Mouse (Mus musculus): ENCODE measurements around the gene Tnfsfm13. TPM values are rescaled to one million over a fixed set of nuclear protein-coding genes. Genes with fewer than 3 reads are reported as not detected.
"Not testable (repeated sequence)": the region's sequence is repeated elsewhere in the genome, so short reads cannot be mapped to it uniquely, and the experiment has no call there.

Gene Tnfsfm13
- total RNA-seq, 2 experiments from 2014 or later: 11.6 to 12.2 TPM

- ATAC-seq (ENCODE audit: poor library complexity, severe bottlenecking): no peak
Measured at GRCm38 (mm10) chr11:69706775-69707479, 11.0 kb upstream of the Tnfsfm13 start.

- no peak for ATAC-seq (ENCODE audit: poor library complexity, severe bottlenecking)
Measured at GRCm38 (mm10) chr11:69704613-69705010, 8.7 kb upstream of the Tnfsfm13 start.

DNA sequence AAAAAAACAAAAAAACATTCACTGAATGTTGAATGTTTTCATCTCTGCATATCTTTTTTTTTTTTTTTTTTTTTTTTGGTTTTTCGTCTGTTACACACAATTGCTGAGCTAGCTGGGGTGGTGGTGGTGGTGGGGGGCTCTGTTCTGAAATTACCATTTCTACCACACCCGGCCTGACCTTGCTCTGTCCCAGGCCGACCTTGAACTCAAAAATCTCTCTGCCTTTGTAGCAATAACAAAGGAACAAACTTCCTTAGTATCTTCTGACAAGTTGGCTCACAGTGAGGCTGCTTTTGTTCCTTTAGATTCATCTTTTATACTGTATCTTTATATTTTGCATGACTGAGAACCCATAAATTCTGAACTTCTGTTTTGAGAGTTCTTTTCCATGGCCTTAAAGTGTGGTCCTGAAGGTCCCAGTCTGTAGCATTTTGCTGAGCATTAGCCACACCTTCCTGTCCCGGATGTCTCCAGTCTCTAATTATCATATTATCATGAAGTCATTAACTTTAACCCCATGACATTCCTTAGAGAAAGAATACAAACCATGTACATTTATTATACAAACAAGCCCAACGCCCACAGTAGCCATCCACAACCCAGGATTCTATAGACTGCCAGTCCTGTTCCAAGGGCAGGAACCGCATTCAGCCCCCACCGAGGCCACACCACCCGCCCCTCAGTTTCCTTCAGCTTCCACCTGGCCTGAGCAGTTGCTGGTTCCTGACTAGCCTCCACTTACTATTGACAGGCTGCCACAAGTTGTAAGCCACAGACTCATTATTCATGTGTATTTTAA is 8.1 kb upstream of the Tnfsfm13 start:
- ATAC-seq (ENCODE audit: poor library complexity, severe bottlenecking): no peak

DNA sequence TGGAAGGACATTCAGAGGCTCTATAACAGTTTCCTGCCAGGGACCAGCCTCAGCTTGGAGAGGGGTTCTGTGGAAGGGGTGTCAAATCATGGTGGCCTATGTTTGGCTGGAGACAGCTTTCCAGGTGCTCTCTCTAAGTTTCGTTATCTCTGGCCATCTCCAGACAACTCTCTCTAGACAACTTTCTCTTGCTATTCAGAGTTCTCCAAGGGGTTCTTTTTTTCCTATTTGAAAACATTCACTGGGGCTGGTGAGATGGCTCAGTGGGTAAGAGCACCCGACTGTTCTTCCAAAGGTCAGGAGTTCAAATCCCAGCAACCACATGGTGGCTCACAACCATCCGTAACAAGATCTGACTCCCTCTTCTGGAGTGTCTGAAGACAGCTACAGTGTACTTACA is 7.5 kb upstream of the Tnfsfm13 start:
- not testable (repeated sequence) for ATAC-seq (ENCODE audit: poor library complexity, severe bottlenecking)

DNA sequence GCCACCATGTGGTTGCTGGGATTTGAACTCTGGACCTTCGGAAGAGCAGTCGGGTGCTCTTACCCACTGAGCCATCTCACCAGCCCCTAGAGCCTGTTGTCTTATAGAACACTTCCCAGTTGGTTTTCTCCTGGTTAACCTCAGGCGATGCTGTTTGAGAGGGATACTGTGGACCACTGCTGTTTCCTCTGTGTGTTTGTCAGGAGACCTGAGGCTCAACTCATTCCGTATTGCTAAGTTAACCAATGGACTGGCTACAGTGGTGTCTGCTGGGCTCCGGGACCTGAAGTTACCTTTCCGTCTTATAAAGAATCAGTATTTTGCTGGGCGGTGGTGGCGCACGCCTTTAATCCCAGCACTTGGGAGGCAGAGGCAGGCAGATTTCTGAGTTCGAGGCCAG is 7.0 kb upstream of the Tnfsfm13 start:
- not testable (repeated sequence) for ATAC-seq (ENCODE audit: poor library complexity, severe bottlenecking)

DNA sequence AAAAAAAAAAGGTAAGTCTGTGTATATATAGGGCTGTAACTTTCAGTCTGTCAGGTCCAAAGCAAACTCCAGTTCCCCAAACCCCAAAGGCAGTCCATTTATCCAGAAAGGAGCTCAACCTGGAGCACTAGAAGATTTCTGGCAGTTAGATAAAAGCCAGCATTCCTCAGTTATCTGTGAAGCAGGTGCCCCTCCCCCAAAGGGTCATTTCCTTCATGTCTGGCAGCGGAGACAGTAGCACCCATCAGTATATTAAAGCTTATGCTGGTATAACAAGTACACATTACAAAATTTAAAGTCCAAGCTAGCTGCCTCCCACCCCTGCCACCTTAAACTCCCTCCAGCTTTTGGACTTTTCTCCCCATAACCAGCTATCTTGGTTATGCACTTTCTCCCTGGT is 3.7 kb upstream of the Tnfsfm13 start:
- ATAC-seq (ENCODE audit: poor library complexity, severe bottlenecking): no peak

- no peak for ATAC-seq (ENCODE audit: poor library complexity, severe bottlenecking)
Measured at GRCm38 (mm10) chr11:69698574-69698973, 2.7 kb upstream of the Tnfsfm13 start.

GRCm38 (mm10) chr11:69697396-69697795 is 1.5 kb upstream of the Tnfsfm13 start:
- ATAC-seq (ENCODE audit: poor library complexity, severe bottlenecking): no peak

GRCm38 (mm10) chr11:69695046-69695360 is 895 bp downstream of the Tnfsfm13 start:
- no peak for ATAC-seq (ENCODE audit: poor library complexity, severe bottlenecking)

GRCm38 (mm10) chr11:69693421-69693965 is 2.4 kb downstream of the Tnfsfm13 start:
- ATAC-seq (ENCODE audit: poor library complexity, severe bottlenecking): no peak

DNA sequence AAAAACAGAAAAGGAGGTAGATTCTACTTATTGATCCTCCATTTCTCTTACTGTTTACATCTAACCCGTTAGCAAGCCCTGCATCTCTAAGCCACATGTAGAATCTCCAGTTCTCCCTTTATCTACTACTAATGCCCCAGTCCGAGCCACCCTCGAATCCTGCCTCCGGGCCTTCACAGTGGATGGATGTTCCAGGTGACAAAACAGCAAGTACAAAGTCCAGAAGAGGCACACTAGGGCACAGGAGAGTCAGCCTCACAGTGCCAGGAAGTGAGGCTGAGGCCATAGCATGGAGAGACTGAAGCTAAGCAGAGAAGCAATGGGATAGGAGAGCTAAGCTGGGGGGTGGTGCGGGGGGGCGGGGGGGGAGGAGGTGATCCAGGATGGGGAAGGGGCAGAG is 3.0 kb downstream of the Tnfsfm13 start:
- no peak for ATAC-seq (ENCODE audit: poor library complexity, severe bottlenecking)

- peak; percentile 73 for ATAC-seq (ENCODE audit: poor library complexity, severe bottlenecking)
Measured at GRCm38 (mm10) chr11:69692196-69692811, 3.6 kb downstream of the Tnfsfm13 start.

GRCm38 (mm10) chr11:69689891-69690290 is 6.0 kb downstream of the Tnfsfm13 start:
- ATAC-seq (ENCODE audit: poor library complexity, severe bottlenecking): no peak

GRCm38 (mm10) chr11:69687061-69687460 is 8.8 kb downstream of the Tnfsfm13 start:
- ATAC-seq (ENCODE audit: poor library complexity, severe bottlenecking): no peak

DNA sequence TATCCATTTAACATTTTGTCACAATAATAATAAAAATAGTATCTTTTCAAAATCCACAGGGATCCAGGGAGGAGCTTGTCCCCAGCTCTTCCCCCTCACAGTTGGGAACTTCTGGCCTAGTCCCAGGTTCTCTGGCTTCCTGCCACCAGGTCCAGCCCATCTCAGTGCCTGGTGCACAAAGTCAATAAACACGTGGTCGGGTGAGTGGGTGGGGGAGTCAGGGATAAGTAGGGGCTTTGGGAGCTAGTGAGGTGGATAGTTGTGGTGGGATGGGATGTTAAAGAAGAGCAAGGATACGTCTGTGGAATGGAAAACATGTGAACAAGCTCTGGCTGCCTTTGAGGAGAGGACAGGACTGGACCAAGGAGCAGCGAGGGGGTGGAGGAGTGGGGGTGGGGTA is 9.5 kb downstream of the Tnfsfm13 start:
- no peak for ATAC-seq (ENCODE audit: poor library complexity, severe bottlenecking)

DNA sequence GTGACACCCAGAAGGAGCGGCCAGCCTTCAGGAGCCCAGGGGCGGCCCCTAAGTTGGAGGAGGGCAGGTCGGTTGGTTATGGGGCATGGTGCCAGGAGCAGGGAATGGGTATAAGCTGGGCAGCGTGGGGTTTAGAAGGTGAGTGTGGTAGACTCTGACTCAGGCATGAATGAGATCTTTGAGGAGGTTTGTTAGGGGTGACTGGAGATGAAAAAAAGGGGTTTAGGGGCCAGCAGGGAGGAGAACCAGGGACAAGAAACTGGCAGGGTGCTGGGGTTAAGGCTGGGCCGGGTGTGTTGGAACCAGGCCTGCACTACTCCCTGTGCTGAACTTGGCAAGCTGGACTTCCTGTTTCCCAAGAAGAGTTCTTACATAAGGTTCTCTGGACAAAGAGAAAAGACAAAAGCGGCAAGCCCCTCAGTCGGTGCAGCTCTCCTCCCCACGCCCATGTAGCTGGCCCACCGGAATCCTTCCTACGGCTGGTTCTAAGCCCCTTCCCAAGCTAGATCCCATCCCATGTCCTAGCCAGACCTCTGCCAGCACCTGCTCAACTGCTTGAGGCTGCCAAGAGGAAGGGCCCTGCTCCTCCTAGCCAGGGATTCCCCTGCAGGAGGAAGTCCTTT is 10.3 kb downstream of the Tnfsfm13 start, which contains the start of gene Tnfsf13:
TSS of gene Tnfsf13 (minus strand) at position 259 of the 623 bp plus-strand sequence.
- ATAC-seq (ENCODE audit: poor library complexity, severe bottlenecking): peak; percentile 22; the same call in 1 of the 2 replicates

DNA sequence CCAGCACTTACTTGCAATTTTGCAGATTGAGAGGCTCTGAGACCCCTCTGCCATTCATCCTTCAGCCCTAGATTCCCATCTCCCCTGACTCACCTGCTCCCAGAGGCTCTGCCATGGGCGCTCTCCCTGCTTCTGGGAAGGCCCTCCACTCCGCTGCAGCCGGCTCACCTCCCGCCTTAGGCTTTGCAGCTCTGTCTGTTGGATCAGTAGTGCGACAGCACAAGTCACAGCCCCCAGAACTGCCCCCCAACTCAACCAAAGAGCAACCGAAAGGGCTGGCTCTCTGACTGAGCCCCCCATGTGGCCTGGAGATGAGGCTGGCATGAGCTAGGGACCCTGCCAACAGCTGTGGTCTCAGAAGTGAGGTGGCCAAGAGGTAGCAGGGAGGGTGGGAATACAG is 11.0 kb downstream of the Tnfsfm13 start:
- ATAC-seq (ENCODE audit: poor library complexity, severe bottlenecking): no peak

GRCm38 (mm10) chr11:69684128-69684745 is 11.7 kb downstream of the Tnfsfm13 start:
- no peak for ATAC-seq (ENCODE audit: poor library complexity, severe bottlenecking)

DNA sequence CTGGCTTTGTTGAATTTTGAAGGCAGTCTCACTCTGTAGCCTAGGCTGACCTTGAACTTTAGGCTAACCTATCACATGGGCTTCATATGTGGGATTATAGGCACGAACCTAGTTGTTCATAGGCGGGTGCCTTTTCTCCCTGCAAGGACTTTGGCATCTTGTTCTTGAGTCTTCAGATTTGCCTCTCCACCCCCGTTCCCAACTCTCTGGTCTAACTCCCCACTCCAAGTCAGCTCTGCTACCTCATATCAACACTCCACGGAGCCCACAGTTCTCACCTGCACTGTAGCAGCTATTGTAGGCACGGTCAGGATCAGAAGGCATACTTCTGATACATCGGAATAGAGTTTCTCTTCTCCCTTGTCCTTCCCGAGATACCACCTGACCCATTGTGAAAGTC is 12.3 kb downstream of the Tnfsfm13 start:
- ATAC-seq (ENCODE audit: poor library complexity, severe bottlenecking): no peak

- peak; percentile 66 for ATAC-seq (ENCODE audit: poor library complexity, severe bottlenecking)
Measured at GRCm38 (mm10) chr11:69682840-69683533, 12.9 kb downstream of the Tnfsfm13 start.

All from megakaryocyte, adult 5-6 weeks (primary cell).